Mouse (Mus musculus) limb, embryonic 11.5 days (tissue): ENCODE results near the gene Gp9. TPM values are rescaled to one million over a fixed set of nuclear protein-coding genes. Genes with fewer than 3 reads are reported as not detected.

Source experiments
- ATAC-seq: fragments of 200-750 bp; cut with Nextera tagmentation; 2 replicates; pipeline ENCODE4 v1.8.0; 2017; ENCODE audit warnings: low read depth; ENCODE audit not compliant: insufficient number of reproducible peaks, low FRiP score, low TSS enrichment
- DNase-seq: peaks from one replicate; pipeline ENCODE4 v3.0.0-alpha.2; 2015; ENCODE audit warnings: low spot score
- H3K27ac ChIP-seq: fragments of 300-500 bp; sonication (generic); replicated peaks from 2 replicates; pipeline ENCODE4 v1.5.1; 2014; ENCODE audit warnings: low read depth, mild to moderate bottlenecking, low read length
- H3K27me3 ChIP-seq: fragments of 300-500 bp; sonication (generic); 2 replicates; pipeline ENCODE4 v1.6.1; 2014; ENCODE audit warnings: mild to moderate bottlenecking, low read length, mixed read lengths; ENCODE audit not compliant: control insufficient read depth, insufficient read depth
- H3K36me3 ChIP-seq: fragments of 300-500 bp; sonication (generic); 2 replicates; pipeline ENCODE4 v1.6.1; 2014; ENCODE audit warnings: mild to moderate bottlenecking, low read length, moderate library complexity, mixed read lengths; ENCODE audit not compliant: control insufficient read depth, insufficient read depth
- H3K4me1 ChIP-seq: fragments of 300-500 bp; sonication (generic); 2 replicates; pipeline ENCODE4 v1.6.1; 2014; ENCODE audit warnings: low read length, mixed read lengths; ENCODE audit not compliant: control insufficient read depth, insufficient read depth
- H3K4me2 ChIP-seq: fragments of 300-500 bp; sonication (generic); 2 replicates; pipeline ENCODE4 v1.6.1; 2014; ENCODE audit warnings: low read depth, mild to moderate bottlenecking, moderate library complexity; ENCODE audit not compliant: severe bottlenecking
- H3K4me3 ChIP-seq: fragments of 300-500 bp; sonication (generic); 2 replicates; pipeline ENCODE4 v1.5.1; 2014; ENCODE audit warnings: low read depth, low read length
- H3K9ac ChIP-seq: fragments of 300-500 bp; sonication (generic); 2 replicates; pipeline ENCODE4 v1.6.1; 2014; ENCODE audit warnings: mild to moderate bottlenecking, low read length
- H3K9me3 ChIP-seq: fragments of 300-500 bp; sonication (generic); 2 replicates; pipeline ENCODE4 v1.6.1; 2016; ENCODE audit warnings: low read length; ENCODE audit not compliant: control insufficient read depth
- WGBS: fragments of 180-500 bp; shearing (Covaris S2); extraction: QIAGEN DNeasy Blood & Tissue Kit; methylation state at CpG from one replicate; pipeline ENCODE4 v1.1.7; 2014; 5-methylcytosine and 5-hydroxymethylcytosine counted together
- polyA plus RNA-seq: library from polyadenylated mRNA; unstranded; fragments of >200 nt; fragmentation: Nextera tagmentation; extraction: Ambion mirVana; gene quantifications from 2 replicates; pipeline ENCODE4 v1.2.1, GENCODE M21; 2014

The Gp9 gene
- polyA plus RNA-seq, 1 experiment from 2014 or later = 2.0 TPM

DNA sequence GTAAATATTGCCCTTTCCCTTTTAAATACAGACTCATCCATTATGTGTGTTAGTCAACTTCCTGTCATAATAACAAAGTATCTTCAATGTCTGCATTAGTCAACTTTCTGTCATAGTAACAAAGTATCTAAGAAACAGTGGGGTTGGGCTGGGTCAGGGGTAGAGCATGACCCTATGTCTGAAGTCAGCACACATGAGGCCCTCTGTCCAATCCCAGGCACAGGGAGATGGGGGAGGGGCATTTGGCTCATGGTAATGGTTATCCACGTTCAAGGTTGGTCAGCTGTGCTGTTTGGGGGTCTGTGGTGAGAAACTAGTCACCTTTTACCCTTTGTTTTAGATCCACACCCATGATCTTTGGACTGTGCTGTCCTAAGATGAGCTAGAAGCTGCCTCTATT is 32.6 kb upstream of the Gp9 start:
- DNase-seq (no peak), ATAC-seq (no peak)
- Histone ChIP-seq H3K27ac (no peak overlapping the region), H3K36me3 (no peaks in the 10 kb centered on the region), H3K4me1 (no peaks in the 10 kb centered on the region), H3K4me3 (no peak overlapping the region), H3K9ac (no peak overlapping the region), H3K4me2 (no peak overlapping the region), H3K27me3 (no peaks in the 10 kb centered on the region), H3K9me3 (no peaks in the 10 kb centered on the region)
- WGBS = 34% methylated on average over 1 of the region's 1 CpGs

DNA sequence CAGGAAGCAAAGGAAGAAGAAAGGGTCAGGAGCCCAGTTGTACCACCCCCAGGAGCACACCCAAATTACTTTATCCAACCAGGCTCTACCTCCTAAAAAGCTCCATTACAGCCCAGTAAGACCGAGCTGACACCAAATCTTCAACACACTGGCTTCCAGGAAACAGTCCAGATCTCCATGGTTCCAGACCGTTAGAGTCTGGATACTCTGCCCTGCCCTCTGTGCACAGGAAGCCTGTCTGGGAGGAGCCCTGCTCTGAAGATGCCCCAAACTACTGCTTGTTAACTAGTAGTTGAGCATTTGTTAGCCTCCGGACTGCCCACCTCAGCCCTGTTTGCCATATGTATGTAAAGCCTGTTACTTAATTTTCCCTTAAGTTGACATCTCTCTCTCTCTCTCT is 31.8 kb upstream of the Gp9 start:
- no peak for DNase-seq
- Histone ChIP-seq H3K27ac (no peak overlapping the region), H3K4me1 (no peaks in the 10 kb centered on the region), H3K36me3 (no peaks in the 10 kb centered on the region), H3K9me3 (no peaks in the 10 kb centered on the region), H3K9ac (no peak overlapping the region), H3K4me2 (no peak overlapping the region), H3K4me3 (no peak overlapping the region), H3K27me3 (no peaks in the 10 kb centered on the region)
- ATAC-seq = no peak
- WGBS = 70% methylated on average over 3 of the region's 3 CpGs

DNA sequence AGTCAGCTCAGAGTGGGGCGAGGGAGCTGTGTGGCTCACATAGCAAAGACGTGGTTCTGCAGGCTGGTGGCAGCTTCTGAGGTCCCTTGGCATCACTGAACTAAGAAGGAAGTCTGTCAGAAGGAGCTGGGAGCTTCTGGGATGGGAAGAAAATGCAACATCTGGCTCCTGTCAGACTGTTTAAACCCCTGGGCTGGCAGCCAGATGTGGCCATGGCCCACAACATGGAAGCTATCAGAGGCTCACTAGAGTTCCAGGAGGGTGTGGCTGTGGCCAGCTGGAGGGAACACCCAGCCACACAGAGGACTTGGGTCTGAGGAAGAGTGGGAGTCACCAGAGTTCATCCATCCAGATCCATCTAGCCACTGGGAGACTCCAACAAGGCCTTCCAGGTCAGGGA is 31.0 kb upstream of the Gp9 start:
- H3K9ac ChIP-seq = no peak overlapping the region
- 64% methylated on average over 2 of the region's 2 CpGs for WGBS
- H3K27ac ChIP-seq = no peak overlapping the region
- ATAC-seq = no peak
- no peaks in the 10 kb centered on the region for H3K4me1 ChIP-seq
- no peak overlapping the region for H3K4me3 ChIP-seq
- H3K36me3 ChIP-seq = no peaks in the 10 kb centered on the region
- H3K27me3 ChIP-seq = no peaks in the 10 kb centered on the region
- H3K4me2 ChIP-seq = no peak overlapping the region
- DNase-seq = no peak
- H3K9me3 ChIP-seq = no peaks in the 10 kb centered on the region

DNA sequence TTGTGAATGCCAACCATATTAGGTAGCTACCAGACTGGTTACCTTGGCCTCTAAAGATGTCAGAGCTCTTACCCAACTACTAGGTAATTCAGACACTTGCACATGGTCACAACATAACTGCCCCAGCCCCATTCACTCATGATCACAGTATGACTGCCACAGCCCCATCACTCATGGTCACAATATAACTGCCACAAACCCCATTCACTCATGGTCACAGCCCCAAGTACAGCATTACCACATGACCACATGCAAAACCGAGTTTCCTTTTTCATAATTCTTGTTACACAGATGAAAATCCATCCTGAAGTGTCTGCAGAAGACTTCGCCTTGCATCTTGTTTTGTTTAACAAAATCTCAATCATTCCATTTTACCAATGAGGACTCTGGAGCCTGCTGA is 29.8 kb upstream of the Gp9 start:
- no peak overlapping the region for H3K4me3 ChIP-seq
- H3K9me3 ChIP-seq = no peaks in the 10 kb centered on the region
- no peak for DNase-seq
- no peaks in the 10 kb centered on the region for H3K36me3 ChIP-seq
- WGBS = 93% methylated on average over 2 of the region's 2 CpGs
- no peak for ATAC-seq
- H3K9ac ChIP-seq = no peak overlapping the region
- H3K4me2 ChIP-seq = no peak overlapping the region
- no peak overlapping the region for H3K27ac ChIP-seq
- no peaks in the 10 kb centered on the region for H3K27me3 ChIP-seq
- H3K4me1 ChIP-seq = no peaks in the 10 kb centered on the region

DNA sequence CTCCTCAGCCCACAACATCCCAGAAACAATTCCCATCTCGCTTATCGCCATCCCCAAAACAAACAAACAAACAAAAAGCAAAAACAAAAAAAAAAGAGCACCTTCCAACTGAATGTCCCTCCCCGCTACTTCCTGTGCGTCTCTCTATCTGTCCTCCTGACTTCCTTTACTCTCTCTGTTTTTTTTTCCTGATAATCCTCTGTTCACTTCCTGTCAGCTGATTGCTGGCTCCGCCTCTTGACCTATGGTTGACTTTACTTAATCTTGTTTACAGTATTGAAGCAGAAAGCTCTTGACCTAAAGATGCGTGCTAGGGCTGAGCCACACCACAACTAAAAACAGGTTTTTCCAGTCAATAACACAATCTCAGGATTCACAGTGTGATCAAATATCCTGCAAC is 29.3 kb upstream of the Gp9 start:
- no peak overlapping the region for H3K27ac ChIP-seq
- no peak overlapping the region for H3K4me2 ChIP-seq
- no peak overlapping the region for H3K4me3 ChIP-seq
- DNase-seq = no peak
- no peaks in the 10 kb centered on the region for H3K4me1 ChIP-seq
- WGBS = 87% methylated on average over 6 of the region's 6 CpGs
- no peaks in the 10 kb centered on the region for H3K27me3 ChIP-seq
- no peaks in the 10 kb centered on the region for H3K36me3 ChIP-seq
- ATAC-seq = no peak
- no peak overlapping the region for H3K9ac ChIP-seq
- H3K9me3 ChIP-seq = no peaks in the 10 kb centered on the region

DNA sequence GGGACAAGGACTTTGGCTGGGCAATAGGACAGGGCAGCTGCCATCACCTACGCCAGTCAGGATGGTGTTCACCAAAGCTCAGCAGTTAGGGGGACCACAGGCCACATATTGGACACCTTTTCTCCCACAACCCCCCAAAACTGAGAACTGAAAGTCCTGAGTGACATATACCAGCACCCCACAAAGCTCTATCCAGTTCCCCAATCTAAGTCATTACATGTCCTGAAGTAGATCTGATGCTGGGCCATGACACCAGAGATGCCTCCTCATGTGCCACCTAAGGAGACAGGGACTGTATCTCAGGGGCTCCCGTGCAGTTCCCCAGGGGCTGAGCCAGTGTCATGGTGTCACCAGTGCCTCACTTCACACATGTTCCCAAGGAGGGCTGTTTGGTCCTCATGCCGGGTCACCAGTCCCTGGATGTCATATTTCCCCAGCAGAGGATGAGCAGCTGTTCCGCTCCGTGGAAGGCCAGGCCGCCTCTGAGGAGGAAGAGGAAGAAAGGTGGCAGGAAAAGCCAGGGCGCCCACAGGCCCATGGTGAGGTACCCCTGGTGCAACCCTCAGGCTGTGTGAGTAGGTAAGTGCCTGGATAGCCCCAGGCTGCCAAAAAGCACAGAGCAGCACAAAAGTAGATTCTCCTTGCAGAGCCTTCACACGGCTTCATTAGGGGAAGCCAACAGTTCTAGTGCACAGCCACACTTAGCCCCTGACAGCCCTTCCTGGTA is 27.5 kb upstream of the Gp9 start:
- Histone ChIP-seq H3K27ac (no peak overlapping the region), H3K4me1 (no peaks in the 10 kb centered on the region), H3K4me3 (no peak overlapping the region), H3K27me3 (no peaks in the 10 kb centered on the region), H3K9me3 (no peaks in the 10 kb centered on the region), H3K9ac (no peak overlapping the region), H3K36me3 (no peaks in the 10 kb centered on the region), H3K4me2 (no peak overlapping the region)
- WGBS = 85% methylated on average over 8 of the region's 8 CpGs
- no peak for DNase-seq
- ATAC-seq = no peak

DNA sequence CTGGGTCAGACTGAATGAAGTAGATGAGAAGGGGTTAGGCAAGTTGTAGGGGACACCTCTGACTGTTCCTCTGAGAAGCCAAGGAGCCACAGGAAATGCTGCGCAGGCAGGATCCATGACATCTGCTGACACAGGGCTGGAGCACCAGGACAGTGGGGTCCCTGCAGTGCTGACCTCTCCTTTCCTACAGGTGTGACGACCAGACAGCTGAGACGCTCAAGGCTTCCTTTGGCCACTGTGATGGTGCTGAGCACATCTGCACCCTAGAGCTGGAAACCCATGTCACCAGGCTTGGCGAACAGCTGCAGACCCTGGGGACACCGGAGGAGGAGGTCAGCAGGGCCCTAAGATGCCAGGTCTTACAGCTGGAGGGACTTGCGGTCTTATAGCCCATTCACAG is 26.3 kb upstream of the Gp9 start:
- Histone ChIP-seq H3K4me1 (no peaks in the 10 kb centered on the region), H3K4me3 (no peak overlapping the region), H3K36me3 (no peaks in the 10 kb centered on the region), H3K27me3 (no peaks in the 10 kb centered on the region), H3K27ac (no peak overlapping the region), H3K4me2 (no peak overlapping the region), H3K9me3 (no peaks in the 10 kb centered on the region), H3K9ac (no peak overlapping the region)
- ATAC-seq (no peak), DNase-seq (no peak)
- 82% methylated on average over 6 of the region's 6 CpGs for WGBS

DNA sequence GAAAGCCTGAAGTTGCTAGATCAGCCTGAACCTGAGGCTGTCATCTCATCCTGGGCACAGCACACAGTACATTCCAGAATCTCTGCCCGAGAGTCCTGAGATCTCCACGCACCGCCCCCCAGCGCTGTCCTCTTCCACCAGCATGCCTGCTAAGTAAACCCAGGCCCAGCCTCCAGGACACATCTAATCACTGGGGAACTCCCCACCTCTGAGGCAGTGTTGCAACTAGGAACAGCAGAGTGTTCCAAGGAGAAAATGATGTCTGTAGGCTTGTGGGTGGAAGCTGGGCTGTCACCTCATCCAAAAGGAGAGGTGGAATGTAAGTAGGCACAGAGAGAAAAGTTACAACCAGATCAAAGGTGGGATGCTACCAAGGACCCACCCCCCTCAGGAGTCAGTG is 22.7 kb upstream of the Gp9 start:
- Histone ChIP-seq H3K27me3 (no peaks in the 10 kb centered on the region), H3K9me3 (no peaks in the 10 kb centered on the region), H3K4me1 (no peaks in the 10 kb centered on the region), H3K4me3 (no peak overlapping the region), H3K4me2 (no peak overlapping the region), H3K27ac (no peak overlapping the region), H3K36me3 (no peaks in the 10 kb centered on the region), H3K9ac (no peak overlapping the region)
- WGBS = 86% methylated on average over 4 of the region's 4 CpGs
- no peak for ATAC-seq
- no peak for DNase-seq

DNA sequence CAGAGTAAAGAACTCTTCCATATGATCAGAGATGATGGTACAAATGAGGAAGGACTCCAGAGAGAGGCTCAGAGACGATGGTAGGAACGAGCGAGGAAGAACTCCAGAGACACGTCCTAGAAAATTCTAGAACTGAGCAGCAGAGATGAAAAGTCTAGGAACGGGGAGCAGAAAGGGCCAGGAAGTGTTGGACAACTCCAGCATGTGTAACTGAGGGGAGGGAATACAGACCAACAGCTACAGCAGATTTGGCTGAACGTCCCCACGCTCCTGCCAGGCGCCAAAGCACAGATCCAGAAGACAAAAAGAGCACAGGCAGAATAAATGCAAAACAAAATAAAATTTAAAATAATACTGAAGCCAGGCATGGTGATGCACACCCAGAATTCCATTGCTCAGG is 21.0 kb upstream of the Gp9 start:
- no peaks in the 10 kb centered on the region for H3K36me3 ChIP-seq
- ATAC-seq (no peak), DNase-seq (no peak)
- WGBS = 91% methylated on average over 8 of the region's 8 CpGs
- no peak overlapping the region for H3K9ac ChIP-seq
- no peak overlapping the region for H3K27ac ChIP-seq
- H3K4me3 ChIP-seq = no peak overlapping the region
- no peaks in the 10 kb centered on the region for H3K4me1 ChIP-seq
- H3K27me3 ChIP-seq = no peaks in the 10 kb centered on the region
- no peak overlapping the region for H3K4me2 ChIP-seq
- H3K9me3 ChIP-seq = no peaks in the 10 kb centered on the region
